Mouse (Mus musculus): ENCODE measurements around the gene Numbl.
A peak's percentile ranks its signal among the peaks of the same experiment; 100 is the strongest.
"Not testable (repeated sequence)": the region's sequence is repeated elsewhere in the genome, so short reads cannot be mapped to it uniquely, and the experiment has no call there.

The Numbl gene

DNA sequence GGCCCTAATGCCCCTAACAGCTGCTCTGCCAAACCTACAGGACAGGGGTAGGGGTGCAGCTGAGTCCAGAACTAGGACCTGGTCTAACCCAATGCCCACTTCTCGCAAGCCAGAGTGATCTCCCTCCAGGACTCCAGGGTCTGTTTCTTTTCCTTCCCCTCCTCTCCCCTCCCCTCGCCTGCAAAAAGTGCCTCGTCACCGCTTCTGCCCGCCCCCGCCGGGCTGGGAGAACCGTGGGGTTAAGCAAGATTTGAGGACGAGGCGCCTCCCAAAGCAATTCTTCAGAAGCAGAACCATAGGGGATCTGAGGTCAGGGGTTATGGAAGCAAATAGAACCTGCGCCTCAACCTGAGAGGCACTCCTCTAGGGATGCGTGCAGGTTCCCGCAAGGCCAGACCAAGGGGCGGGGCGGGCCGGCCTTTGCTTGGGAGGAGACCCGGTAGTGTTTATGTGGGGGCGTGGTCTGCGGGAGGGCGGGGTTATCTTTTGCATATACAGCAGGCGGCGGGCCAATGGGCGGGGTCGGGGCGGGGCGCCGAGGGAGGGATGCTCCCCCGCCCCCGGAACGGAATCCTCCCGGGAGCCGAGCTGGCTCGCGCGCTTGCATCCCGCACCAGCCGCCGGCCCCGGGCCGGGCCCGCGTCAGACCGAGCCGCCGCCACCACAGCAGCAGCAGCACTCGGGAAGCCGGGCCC, at the start of gene Numbl:
Gene Numbl, plus strand, starts transcription at position 229 of the 695 bp plus-strand sequence.
- DNase-seq (ENCODE audit: low read depth), result peak; percentile 71

DNA sequence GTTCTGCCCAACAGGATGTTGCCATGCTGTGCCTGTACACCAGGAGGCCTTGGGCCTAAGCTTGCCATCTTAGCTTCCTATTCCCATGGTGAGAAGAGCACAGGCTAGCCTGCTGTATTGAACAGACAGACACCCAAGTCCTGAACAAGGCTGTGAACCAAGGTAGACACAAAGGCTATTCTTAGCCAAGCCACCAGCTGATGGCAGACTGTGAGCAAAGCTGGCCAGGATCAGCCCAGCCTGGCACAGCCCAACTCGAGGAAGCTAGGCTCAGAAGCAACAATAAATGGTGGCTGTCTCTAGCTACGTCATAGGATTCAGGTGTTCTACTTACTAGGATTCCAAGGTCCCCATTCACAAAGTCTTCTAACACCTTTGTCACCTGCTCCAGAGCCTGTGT, 45.6 kb upstream of the Numbl start:
- DNase-seq (ENCODE audit: low read depth), result no peak

DNA sequence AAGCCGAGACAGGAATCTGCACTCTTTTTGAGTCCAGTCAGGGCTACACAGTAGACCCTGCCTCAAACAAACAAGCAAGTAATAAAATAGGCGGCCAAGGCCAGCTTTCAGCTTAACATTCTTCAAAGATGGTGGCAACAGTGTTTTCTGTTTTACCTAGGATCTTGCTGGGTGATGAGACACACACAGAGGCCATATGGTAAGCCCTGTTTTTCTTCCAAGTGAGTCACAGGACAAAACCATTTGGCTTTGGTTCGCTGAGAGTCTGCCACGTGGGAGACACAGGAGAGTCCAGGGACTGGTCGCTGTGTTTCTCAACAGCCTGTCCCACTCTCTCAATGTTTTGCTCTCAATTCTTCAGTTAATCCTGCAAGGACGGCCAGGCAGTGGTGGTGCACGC, 39.6 kb upstream of the Numbl start:
- peak; percentile 20 for DNase-seq (ENCODE audit: low read depth)

DNA sequence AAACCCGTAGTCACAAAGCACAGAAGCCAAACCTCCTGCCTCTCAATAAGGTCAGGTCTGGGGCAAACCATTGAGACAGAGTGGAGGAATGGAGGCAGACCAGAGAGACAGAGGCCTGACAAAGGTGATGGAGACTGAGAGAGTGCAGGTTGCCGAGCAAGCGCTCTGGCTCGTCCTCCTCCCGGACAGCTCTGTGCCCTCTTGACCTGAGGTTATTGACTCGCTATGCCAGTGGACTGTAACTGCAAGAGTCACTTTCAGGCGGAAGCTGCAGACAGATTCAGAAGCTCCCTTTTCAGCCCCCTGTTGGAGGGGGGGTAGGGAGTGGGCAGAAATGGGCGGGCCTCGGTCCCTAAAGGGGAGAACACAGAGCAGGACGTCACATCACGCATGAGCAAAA, 38.3 kb upstream of the Numbl start:
- no peak for DNase-seq (ENCODE audit: low read depth)

DNA sequence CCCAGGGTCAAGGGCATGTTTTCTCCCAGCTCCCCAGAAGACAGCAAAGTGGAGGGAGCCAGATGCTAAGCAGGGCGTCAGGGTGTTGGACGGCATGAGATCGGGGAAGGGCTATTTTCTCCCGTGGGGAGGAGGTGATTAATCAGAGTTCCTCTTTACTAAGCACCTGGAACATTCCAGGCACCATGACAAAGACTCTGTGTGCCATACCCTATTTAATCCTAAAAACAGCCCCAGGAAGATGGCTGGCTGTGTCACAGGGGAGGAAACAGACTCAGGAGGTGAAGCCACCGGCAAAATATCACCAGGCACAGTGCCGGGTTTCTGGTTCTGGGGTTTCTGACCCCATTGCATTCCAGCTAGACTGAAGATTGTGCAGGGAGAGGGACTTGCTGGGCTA, 36.3 kb upstream of the Numbl start:
- DNase-seq (ENCODE audit: low read depth), result no peak

DNA sequence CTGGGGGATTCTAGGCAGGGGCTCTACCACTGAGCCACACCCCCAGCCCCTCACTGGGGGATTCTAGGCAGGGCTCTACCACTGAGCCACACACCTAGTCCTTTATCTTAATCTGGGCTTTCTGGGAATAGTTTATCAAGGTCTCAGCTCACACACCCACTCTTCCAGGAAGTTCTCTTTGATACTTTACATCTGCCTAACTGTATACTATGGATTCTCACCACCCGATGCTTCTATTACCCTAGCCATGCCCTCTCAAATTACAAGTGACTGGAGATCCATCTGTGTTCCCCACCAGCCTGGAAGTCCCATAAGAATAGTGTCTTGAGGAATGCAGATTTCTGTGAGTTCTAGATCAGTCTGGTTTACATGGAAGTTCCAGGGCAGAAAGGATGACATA, 35.7 kb upstream of the Numbl start:
- no peak for DNase-seq (ENCODE audit: low read depth)

DNA sequence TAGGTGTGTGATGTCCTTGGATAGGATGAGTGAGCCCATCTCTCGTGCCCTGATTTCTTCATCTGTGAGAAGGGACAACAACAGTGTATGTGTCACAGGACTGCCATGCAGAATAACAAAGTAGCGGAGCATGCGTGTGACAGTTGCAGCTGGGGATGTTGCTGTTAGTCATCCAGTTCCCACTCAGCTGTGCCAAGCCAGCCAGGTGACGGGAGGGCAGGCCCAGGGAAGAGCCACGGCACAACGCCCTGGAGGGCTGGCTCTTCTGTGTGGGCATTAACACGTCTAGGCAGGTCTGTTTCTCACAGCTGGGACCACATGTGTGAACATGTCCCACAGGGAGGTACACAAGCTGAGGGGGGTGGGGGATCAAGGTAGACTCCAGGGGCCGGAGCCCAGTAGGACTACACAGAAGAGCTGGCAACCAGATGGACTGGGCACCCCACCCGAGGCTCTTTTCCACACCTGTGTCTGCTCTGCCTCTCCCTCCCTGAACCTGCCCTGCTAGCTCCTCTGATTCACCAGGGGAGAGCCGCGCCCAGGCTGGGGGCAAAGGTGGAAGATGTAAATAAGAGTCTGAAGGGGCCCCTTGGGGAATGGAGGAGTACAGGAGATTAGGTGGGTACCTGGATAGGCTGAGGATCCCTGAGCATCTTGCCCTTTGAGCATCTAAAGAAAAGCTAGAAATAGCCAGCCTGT, 33.2 kb upstream of the Numbl start:
- DNase-seq (ENCODE audit: low read depth), result peak; percentile 60

DNA sequence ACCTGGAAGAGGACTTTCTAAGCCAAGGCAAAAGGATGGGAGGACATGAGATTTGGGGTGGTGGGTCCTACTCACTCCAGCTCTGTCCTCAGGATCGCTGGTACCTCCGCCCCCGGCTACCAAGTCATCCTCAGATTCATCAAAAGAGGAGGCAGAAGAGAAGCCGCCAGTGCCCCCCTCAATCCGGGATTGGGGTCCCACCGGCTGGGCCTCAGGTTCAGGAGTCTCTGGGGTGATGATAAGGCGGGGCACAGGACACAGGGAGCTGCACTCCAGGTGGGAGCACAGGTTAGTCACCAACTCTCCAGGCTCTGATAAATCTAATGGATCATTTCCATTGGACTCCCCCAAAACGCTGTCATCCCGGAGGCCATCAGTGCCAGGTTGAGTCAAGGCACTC, 31.0 kb upstream of the Numbl start:
- no peak for DNase-seq (ENCODE audit: low read depth)

DNA sequence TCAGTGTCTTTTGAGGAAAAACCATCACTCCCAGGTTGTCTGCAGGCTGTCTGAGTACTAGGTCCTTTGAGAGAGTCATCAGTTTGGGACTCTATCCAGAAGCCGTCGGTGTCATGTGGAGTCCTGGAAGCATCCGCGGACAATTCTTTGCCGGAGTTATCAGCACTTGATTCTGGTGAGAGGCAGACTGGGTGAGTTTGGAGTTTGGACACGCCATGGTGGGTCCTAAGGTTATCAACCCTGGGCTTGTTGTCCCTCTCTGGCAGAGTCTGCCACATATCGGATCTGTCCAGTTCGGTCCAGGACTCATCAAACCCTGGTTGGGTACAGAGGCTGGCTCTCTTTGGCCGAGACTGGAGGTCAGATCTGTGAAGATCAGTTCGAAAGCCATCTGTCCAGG, 30.6 kb upstream of the Numbl start:
- no peak for DNase-seq (ENCODE audit: low read depth)

DNA sequence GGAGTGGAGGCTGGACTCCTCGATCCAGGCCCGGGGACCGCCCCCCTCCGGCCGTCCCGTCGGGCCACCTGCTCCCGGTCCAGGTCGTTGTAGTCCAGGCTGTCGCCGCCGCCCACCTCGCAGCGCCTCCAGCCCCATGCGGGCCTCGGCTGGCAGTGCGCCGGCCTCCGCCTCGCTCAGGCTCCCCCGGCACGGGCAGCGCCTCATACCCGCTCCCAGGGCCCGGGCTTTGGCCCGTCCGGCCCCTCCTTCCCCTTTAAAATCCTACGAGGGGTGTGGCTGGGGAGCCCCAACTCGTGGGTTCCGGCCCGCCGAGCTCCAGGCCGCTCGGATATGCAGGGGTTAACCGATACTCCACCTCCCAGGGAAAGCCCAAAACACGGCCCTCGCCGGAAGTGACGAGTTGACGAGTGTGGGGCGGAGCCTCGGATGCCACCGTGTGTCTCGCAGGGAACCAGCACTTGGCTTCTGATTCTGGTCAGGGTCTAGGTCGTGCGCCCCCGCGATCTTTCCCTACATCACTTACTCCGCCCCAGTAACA, 29.9 kb upstream of the Numbl start, which contains the start of gene Itpkc:
Gene Itpkc, minus strand, starts transcription at position 381 of the 541 bp plus-strand sequence.
- DNase-seq (ENCODE audit: low read depth), result peak; percentile 92

DNA sequence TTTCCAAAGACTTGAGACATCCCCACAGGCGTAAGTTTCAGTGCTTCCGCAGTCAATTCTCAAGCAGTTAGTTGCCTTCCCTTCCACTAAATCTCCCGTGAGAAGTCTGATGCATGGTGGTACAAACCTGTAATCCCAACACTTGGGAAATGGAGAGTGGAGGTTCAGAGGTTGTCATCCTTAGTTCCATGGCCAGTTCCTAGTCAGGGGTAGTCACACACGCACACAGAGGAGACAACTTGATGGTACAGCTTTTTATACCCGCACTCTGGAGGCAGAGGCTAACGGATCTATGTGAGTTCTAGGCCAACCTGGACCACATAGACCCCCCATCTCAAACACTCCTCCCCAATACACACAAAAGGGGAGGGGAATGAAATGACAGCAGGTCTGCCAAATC, 29.4 kb upstream of the Numbl start:
- DNase-seq (ENCODE audit: low read depth), result no peak

DNA sequence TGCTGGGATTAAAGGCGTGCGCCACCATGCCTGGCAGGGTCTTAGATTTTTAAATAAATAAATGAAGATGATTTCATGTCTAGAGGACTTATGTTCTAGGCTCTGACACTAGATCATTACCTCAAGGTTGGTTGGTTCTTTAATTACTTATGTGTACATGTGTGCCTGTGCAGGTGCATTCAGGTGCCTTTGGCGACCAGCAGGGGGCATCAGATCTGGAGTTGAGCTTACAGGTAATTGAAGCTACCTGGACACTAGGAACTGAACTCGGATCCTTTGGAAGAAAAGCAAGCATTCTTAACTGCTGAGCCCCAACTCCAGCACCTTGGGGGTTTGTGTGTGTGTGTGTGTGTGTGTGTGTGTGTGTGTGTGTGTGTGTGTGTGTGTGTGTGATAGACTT, 27.5 kb upstream of the Numbl start:
- DNase-seq (ENCODE audit: low read depth), result no peak

DNA sequence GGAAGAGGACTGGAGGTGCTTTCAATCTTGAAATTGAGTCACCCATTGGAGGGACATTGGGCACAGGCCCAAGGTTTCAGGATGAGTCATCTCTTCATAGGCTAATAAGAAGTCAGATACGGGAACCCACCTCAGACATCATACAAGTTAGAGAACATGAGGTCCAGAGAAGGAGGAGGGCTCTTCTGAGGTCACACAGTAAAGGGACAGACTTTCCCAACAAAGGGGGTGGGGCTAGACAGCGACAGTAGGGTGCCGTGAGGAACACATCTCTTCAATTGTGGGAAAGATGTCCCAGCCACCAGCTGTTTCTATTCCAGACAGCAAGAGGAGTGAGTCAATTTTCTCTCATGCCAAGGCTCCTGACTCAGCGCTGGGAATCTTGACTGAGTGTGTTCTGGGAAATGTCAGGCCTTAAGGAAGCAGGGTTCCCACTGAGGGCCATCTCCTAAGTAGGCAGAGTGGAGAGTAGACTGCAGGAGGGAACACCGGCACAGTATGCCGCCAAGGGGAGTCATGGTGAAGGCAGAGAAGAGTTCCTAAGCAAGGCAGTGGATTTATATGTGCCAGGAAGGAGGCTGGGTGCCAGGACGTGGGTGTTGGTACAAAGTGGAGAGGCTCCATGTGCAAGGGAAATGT, 26.4 kb upstream of the Numbl start:
- peak; percentile 99 for DNase-seq (ENCODE audit: low read depth)

DNA sequence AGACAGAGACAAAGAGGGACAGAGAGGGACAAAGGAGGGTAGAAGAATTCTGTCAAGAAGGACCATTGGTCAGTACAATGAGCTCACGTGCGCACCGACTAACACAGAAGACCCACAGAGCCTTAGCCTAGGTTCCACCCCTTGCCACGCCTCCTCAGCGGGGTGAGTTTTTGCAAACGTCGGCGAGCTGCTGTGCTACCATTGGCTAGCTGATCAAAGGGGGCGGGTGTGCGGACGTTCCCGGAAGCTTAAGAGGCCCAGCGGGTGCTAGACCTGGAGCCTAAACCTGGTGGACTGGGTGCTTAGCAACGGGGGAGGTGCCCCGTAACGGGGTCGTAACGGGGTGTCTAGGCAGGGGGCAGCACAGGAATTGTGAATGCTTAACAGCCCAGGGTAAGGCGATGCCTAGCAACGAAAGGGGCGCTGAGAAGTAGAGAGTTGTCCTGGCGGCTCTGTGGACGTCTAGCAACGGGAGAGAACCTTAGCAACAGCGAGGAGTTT, 25.4 kb upstream of the Numbl start, which contains the start of gene Coq8b:
Gene Coq8b, plus strand, starts transcription at position 243 of the 501 bp plus-strand sequence.
- DNase-seq (ENCODE audit: low read depth), result peak; percentile 98

DNA sequence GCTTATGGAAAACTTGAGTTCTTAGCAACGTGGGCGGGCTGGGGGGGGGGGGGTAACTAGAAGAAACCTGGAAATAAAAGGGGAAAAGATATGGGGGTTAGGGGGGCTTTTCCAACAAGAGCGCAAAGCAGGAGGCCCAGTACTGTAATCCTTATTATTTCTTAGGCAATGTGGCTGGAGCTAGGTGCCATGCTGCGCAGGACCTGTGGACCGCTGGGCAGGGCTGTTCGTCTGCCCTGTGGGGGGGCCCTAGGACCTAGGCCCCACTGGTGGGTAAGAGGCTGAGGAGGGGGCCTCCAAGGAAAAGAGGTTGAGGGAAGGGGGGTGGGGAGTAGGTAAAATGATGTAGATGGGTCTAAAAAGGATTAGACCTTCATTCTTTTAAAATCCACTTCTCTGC, 24.9 kb upstream of the Numbl start:
- DNase-seq (ENCODE audit: low read depth), result no peak

DNA sequence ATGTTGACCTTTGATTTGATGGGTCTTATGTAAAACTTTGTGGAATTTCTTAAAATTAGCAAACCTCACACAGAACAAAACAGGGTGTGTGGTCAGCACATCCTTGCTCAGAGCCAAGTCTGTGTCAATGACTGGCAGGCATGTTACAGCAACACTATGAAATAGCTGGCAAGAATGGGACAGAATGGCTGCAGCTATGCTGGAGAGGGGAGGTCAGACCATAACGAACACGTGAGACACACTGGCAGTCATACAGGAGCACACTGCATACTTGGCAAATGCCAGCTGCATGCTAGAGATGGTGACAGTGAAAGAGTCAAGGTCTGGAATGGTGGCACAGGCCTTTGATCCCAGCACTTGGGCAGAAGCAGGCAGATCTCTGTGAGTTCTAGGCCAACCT, 22.5 kb upstream of the Numbl start:
- no peak for DNase-seq (ENCODE audit: low read depth)

DNA sequence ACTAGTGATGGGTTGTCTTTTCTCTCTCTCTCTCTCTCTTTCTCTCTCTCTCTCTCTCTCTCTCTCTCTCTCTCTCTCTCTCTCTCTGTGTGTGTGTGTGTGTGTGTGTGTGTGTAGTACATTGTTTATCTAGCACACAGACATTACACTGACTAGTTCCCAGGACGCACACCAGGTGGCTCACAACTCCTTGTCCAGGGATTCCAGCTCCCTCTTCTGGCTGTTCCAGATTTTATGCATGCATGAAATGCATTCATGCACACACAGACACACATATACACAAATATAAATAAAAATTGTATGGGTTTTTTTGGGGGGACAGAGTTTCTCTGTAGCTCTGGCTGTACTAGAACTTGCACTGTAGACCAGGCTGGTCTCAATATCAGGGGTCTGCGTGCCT, 20.7 kb upstream of the Numbl start:
- DNase-seq (ENCODE audit: low read depth), result no peak

DNA sequence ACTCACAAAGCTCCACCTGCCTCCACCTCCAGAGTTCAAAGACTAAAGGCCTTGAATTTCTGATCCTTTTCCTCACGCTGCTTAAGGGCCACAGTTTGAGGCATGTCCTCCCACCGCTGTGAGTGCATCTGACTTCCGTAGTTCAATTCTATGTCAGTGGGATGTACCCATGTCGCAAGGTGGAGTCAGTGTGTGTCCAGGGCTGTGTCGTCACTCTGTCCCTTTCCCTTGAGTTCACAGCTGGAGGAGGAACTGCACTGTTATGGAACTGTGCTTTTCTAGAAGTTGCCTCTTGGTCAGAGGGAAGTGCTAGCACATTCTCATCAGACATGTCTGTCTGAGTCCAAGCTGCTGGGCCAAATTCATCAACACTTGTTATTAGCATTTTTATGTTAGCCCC, 19.7 kb upstream of the Numbl start:
- no peak for DNase-seq (ENCODE audit: low read depth)

DNA sequence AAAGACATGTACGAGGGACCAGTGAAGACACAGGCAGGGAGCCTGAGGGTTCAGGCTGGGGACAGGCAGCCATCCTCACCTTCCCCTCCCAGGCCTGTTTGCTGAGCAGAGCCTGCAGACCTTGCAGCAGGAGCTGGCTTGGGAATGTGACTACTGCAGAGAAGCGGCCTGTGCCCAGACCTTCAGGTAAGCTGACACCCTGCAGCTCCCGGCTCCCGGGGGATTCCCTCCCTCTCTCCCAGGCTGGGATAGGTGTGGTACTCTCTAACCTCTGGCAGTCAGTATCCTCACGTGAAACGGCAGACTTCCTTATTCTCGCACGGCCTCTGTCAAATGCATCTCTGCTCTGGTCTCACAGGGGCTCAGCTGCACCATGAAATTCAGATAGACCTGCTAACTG, 15.0 kb upstream of the Numbl start:
- no peak for DNase-seq (ENCODE audit: low read depth)

DNA sequence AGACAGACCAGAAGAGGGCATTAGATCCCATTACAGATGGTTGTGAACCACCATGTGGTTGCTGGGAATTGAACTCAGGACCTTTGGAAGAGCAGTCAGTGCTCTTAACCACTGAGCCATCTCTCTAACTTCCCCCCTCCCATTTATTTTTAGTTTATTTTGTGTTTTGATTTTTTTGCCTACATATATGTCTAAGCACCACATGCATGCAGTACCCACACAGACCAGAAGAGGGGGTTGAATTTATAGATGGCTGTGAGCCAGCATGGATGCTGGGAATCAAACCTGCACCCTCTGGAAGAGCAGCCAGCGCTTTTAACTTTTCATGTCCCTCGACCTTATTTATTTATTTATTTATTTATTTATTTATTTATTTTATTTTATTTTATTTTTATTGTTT, 14.1 kb upstream of the Numbl start:
- DNase-seq (ENCODE audit: low read depth), result not testable (repeated sequence)

DNA sequence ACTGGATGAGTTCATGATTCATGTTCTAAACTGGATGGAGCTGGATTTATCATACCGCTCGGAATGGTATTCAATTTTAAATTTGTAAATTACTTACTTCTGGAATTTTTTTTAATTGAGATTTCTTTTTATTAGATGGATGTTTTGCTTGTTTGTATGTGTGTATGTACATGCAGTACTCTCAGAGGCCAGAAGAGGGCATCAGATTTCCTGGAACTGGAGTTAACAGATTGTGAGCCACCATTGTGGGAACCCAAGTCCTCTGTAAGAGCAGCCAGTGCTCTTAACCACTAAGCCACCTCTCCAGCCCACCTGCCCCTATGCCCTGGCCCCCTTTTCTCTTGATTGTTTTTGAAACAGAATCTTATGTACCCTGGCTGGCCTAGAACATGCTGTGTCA, 9.1 kb upstream of the Numbl start:
- DNase-seq (ENCODE audit: low read depth), result no peak

DNA sequence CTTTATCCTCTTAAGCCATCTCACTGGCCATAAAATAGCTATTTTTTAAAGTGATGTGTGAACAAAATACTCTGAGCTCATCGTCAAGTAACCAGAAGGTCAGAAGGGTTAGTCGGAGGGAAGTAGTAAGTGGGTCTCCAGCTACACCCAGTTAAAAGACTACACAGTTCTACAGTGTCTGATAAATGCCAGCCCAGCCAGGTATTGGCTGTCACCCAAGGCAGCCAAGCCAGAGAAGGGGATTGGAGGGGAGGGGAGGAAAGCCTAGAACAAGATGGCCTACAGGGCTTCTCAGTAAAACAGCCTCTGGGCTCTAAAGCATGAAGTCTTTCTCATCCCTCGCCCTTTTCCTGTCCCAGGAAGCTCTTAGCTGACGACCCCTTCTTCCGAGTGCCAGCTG, 8.3 kb upstream of the Numbl start:
- DNase-seq (ENCODE audit: low read depth), result no peak

DNA sequence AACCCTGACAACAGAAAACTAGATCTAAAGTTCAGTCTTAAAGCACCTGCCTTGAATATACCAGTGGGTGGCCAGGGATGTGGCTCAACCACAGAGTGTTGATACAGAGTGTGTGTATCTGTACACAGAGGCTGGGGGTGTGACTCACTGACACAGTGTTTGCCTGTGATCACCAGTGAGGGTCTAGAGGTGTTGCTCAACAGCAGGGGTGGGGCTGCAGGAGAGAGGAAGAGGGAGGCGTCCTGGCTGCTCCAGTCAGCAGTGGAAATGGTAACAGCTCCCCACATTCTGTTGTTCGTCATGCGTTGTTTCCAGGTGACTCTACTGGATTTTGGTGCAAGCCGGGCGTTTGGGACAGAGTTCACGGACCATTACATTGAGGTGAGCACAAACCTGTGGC, 6.3 kb upstream of the Numbl start:
- no peak for DNase-seq (ENCODE audit: low read depth)

All from fibroblast of lung, adult 2 months (primary cell).